Mouse (Mus musculus) adrenal gland, postnatal 4 days (tissue): Measurements from ENCODE around the gene Rnd2. TPM values are rescaled to one million over a fixed set of nuclear protein-coding genes. Genes with fewer than 3 reads are reported as not detected.

Experiments
- DNase-seq, 2 experiments: peaks; one replicate each; pipeline ENCODE4 v3.0.0; 2021 to 2022; ENCODE audit warnings: low spot score in 2 of 2, mixed read lengths in 2 of 2
- microRNA-seq: library from miRNA; unstranded; fragments of <30 nt; microRNA quantifications from one replicate; pipeline ENCODE4 v1.2.0, GENCODE M21; 2021
- total RNA-seq, 2 experiments: library from RNA; stranded (reverse); gene quantifications; 2 replicates each; pipeline ENCODE4 v1.2.3; 2021

Gene Rnd2
- total RNA-seq, 2 experiments from 2014 or later, result 16.4 to 20.0 TPM

DNA sequence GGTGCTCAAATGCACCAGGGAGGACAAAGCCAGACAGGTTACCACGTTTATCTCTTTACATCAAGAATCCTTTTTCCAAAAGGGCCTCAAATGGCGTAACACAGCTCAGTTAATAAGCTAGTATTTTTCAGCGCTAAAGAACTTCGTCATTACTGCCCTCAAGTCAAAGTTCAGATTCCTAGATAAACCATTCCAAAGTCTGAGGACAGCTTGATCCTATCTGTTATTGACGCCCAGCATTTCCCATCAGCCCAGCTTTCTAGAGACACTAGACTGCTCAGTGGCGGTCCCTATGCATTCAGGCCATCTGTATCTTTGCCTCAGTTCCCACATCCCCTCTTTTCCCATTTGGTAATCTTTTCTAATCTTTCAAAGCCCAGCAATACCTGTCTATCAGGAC lies 54.6 kb downstream of the Rnd2 start:
- DNase-seq, result no peak

Small RNA genes within 50 kb of the gene (microRNA-seq; reads per million reads assigned to microRNA genes)
- gene Mir6929, result not detected

Other genes starting within 250 kb of the Rnd2 start
- 10 to 100 TPM; 38.8 to 40.3 TPM for gene Ezh1, start 238.5 kb upstream of the Rnd2 start, total RNA-seq
- gene Ramp2, start 219.0 kb upstream of the Rnd2 start, total RNA-seq, result 10 to 100 TPM; 85.7 to 96.0 TPM
- 100 to 1,000 TPM; 106 to 111 TPM for gene Vps25, start 211.3 kb upstream of the Rnd2 start, total RNA-seq
- 10 to 100 TPM in 1 of 2 experiments, 1 to 10 TPM in 1; 3.8 to 20.0 TPM for gene Wnk4, start 204.4 kb upstream of the Rnd2 start, total RNA-seq
- gene Cntd1, start 186.0 kb upstream of the Rnd2 start, total RNA-seq, result 1 to 10 TPM; 1.1 to 1.3 TPM
- gene Coa3, start 185.9 kb upstream of the Rnd2 start, total RNA-seq, result 10 to 100 TPM; 62.9 to 67.1 TPM
- gene Becn1, start 162.7 kb upstream of the Rnd2 start, total RNA-seq, result 100 to 1,000 TPM; 144 to 147 TPM
- 100 to 1,000 TPM; 122 to 124 TPM for gene Psme3, start 148.8 kb upstream of the Rnd2 start, total RNA-seq
- gene Aoc2, start 139.9 kb upstream of the Rnd2 start, total RNA-seq, result 1 to 10 TPM; 7.3 to 7.7 TPM
- 10 to 100 TPM; 28.8 to 33.7 TPM for gene Aoc3, start 134.4 kb upstream of the Rnd2 start, total RNA-seq
- gene G6pc, start 97.4 kb upstream of the Rnd2 start, total RNA-seq, result 10 to 100 TPM; 17.8 to 30.5 TPM
- 10 to 100 TPM; 29.9 to 31.1 TPM for gene Aarsd1, start 47.4 kb upstream of the Rnd2 start, total RNA-seq
- gene Gm27029, start 40.2 kb upstream of the Rnd2 start, total RNA-seq, result 1 to 10 TPM; 3.4 to 5.9 TPM
- gene Rundc1, start 39.9 kb upstream of the Rnd2 start, total RNA-seq, result 10 to 100 TPM; 20.1 to 22.0 TPM
- 1 to 10 TPM; 6.4 to 6.7 TPM for gene Ptges3l, start 39.7 kb upstream of the Rnd2 start, total RNA-seq
- 100 to 1,000 TPM in 1 of 2 experiments, 10 to 100 TPM in 1; 90.3 to 116 TPM for gene Rpl27, start 22.7 kb upstream of the Rnd2 start, total RNA-seq
- 10 to 100 TPM; 30.0 to 30.3 TPM for gene Ifi35, start 16.6 kb upstream of the Rnd2 start, total RNA-seq
- 100 to 1,000 TPM; 103 to 105 TPM for gene Vat1, start 1.2 kb downstream of the Rnd2 start, total RNA-seq
- 10 to 100 TPM; 16.6 to 18.9 TPM for gene Brca1, start 87.0 kb downstream of the Rnd2 start, total RNA-seq
- 100 to 1,000 TPM; 167 to 227 TPM for gene Nbr1, start 87.2 kb downstream of the Rnd2 start, total RNA-seq
- 10 to 100 TPM; 19.2 to 21.0 TPM for gene Tmem106a, start 117.2 kb downstream of the Rnd2 start, total RNA-seq
- not detected for gene Gm11634, start 134.3 kb downstream of the Rnd2 start, total RNA-seq
- 10 to 100 TPM; 29.1 to 33.0 TPM for gene Rdm1, start 162.2 kb downstream of the Rnd2 start, total RNA-seq
- 10 to 100 TPM in 1 of 2 experiments, 1 to 10 TPM in 1; 9.9 to 10.4 TPM for gene Arl4d, start 200.5 kb downstream of the Rnd2 start, total RNA-seq